Mouse (Mus musculus) myocyte (in vitro differentiated cells): ENCODE measurements around the gene Sh3pxd2a. TPM values are rescaled to one million over a fixed set of nuclear protein-coding genes. Genes with fewer than 3 reads are reported as not detected.
A peak's percentile ranks its signal among the peaks of the same experiment; 100 is the strongest.

ENCODE experiments used
- H3K27me3 ChIP-seq: one replicate; pipeline ENCODE4 v1.6.1; 2011; ENCODE audit not compliant: control insufficient read depth, insufficient read depth, insufficient read length
- H3K36me3 ChIP-seq: one replicate; pipeline ENCODE4 v1.6.1; 2011; ENCODE audit not compliant: control insufficient read depth, insufficient read depth
- H3K4me2 ChIP-seq: one replicate; pipeline ENCODE4 v1.6.1; 2011; ENCODE audit warnings: low read depth, control low read depth
- H3K4me3 ChIP-seq: one replicate; pipeline ENCODE4 v1.5.1; 2011; ENCODE audit warnings: mild to moderate bottlenecking, control low read depth, moderate library complexity
- H3K79me2 ChIP-seq: one replicate; pipeline ENCODE4 v1.6.1; 2011; ENCODE audit not compliant: control insufficient read depth, insufficient read depth
- H3ac ChIP-seq: one replicate; pipeline ENCODE4 v1.6.1; 2011; ENCODE audit not compliant: control insufficient read depth, insufficient read length
- CEBPB ChIP-seq: IDR thresholded peaks from 2 replicates; pipeline ENCODE4 v1.6.1; 2011; ENCODE audit warnings: mild to moderate bottlenecking, moderate library complexity; ENCODE audit not compliant: poor library complexity, insufficient read depth, severe bottlenecking
- E2F4 ChIP-seq: IDR thresholded peaks from one replicate; pipeline ENCODE4 v1.6.1; 2011; ENCODE audit warnings: mild to moderate bottlenecking, control low read depth, moderate library complexity; ENCODE audit not compliant: insufficient read depth
- MAX ChIP-seq: IDR thresholded peaks from one replicate; pipeline ENCODE4 v1.6.1; 2011; ENCODE audit warnings: low read depth, mild to moderate bottlenecking, control low read depth
- MYOD1 ChIP-seq, 3 experiments: IDR thresholded peaks; one replicate each; pipeline ENCODE4 v1.6.1; 2011; ENCODE audit warnings: control low read depth in 2 of 3, low read depth in 2 of 3, mild to moderate bottlenecking in 2 of 3, moderate library complexity in 1 of 3; ENCODE audit not compliant: insufficient read length in 2 of 3, control insufficient read depth in 1 of 3
- MYOG ChIP-seq, 3 experiments: IDR thresholded peaks; one replicate each; pipeline ENCODE4 v1.6.1; 2011; ENCODE audit warnings: control low read depth in 2 of 3, low read depth in 2 of 3, mild to moderate bottlenecking in 2 of 3; ENCODE audit not compliant: insufficient read length in 2 of 3, control insufficient read depth in 1 of 3, insufficient read depth in 1 of 3
- POLR2A ChIP-seq: IDR thresholded peaks from one replicate; pipeline ENCODE4 v1.6.1; 2011; ENCODE audit warnings: low read depth, mild to moderate bottlenecking, control low read depth, moderate library complexity; ENCODE audit not compliant: insufficient read length
- POLR2AphosphoS2 ChIP-seq: IDR thresholded peaks from one replicate; pipeline ENCODE4 v1.6.1; 2011; ENCODE audit warnings: low read depth, control low read depth; ENCODE audit not compliant: insufficient read length
- REST ChIP-seq: IDR thresholded peaks from one replicate; pipeline ENCODE4 v1.6.1; 2011; ENCODE audit warnings: mild to moderate bottlenecking, control low read depth, moderate library complexity; ENCODE audit not compliant: insufficient read depth, insufficient read length
- SRF ChIP-seq: IDR thresholded peaks from one replicate; pipeline ENCODE4 v1.6.1; 2011; ENCODE audit warnings: low read depth; ENCODE audit not compliant: control insufficient read depth, insufficient read length
- TCF12 ChIP-seq: IDR thresholded peaks from one replicate; pipeline ENCODE4 v1.6.1; 2011; ENCODE audit warnings: mild to moderate bottlenecking, control low read depth; ENCODE audit not compliant: poor library complexity, insufficient read depth, severe bottlenecking
- TCF3 ChIP-seq: IDR thresholded peaks from one replicate; pipeline ENCODE4 v1.6.1; 2011; ENCODE audit warnings: low read depth, control low read depth; ENCODE audit not compliant: insufficient read length
- USF1 ChIP-seq: IDR thresholded peaks from one replicate; pipeline ENCODE4 v1.6.1; 2011; ENCODE audit warnings: low read depth, mild to moderate bottlenecking, control low read depth, moderate library complexity
- polyA plus RNA-seq: library from polyadenylated mRNA; unstranded; fragments of >200 nt; fragmentation: generic; extraction: Trizol; gene quantifications from one replicate; pipeline ENCODE4 v1.2.1, GENCODE M21; 2012; ENCODE audit warnings: missing spikeins

The Sh3pxd2a gene
- polyA plus RNA-seq, 1 experiment, result 59.5 TPM

GRCm38 (mm10) chr19:47349043-47349442, 115.2 kb downstream of the Sh3pxd2a start:
- H3K4me2 ChIP-seq, result no peak overlapping the region
- H3K27me3 ChIP-seq, result no peaks in the 10 kb centered on the region
- no peak for TF ChIP-seq SRF
- TF ChIP-seq MYOD1 (IDR thresholded peaks at IDR 0.05; ENCODE audit: control insufficient read depth in 1 of 3, insufficient read length in 2 of 3, low read depth in 2 of 3), result no peak
- no peak for TF ChIP-seq POLR2AphosphoS2
- TF ChIP-seq REST, result no peak
- TF ChIP-seq MAX, result no peak
- no peak for TF ChIP-seq TCF12
- TF ChIP-seq CEBPB, result no peak
- no peak for TF ChIP-seq POLR2A
- no peak for TF ChIP-seq MYOG (IDR thresholded peaks at IDR 0.05; ENCODE audit: control insufficient read depth in 1 of 3, insufficient read depth in 1 of 3, insufficient read length in 2 of 3, low read depth in 2 of 3)
- no peak overlapping the region for H3ac ChIP-seq
- peaks cover 5% of the 10 kb centered on the region for H3K36me3 ChIP-seq
- H3K79me2 ChIP-seq, result no peaks in the 10 kb centered on the region
- no peak overlapping the region for H3K4me3 ChIP-seq

DNA sequence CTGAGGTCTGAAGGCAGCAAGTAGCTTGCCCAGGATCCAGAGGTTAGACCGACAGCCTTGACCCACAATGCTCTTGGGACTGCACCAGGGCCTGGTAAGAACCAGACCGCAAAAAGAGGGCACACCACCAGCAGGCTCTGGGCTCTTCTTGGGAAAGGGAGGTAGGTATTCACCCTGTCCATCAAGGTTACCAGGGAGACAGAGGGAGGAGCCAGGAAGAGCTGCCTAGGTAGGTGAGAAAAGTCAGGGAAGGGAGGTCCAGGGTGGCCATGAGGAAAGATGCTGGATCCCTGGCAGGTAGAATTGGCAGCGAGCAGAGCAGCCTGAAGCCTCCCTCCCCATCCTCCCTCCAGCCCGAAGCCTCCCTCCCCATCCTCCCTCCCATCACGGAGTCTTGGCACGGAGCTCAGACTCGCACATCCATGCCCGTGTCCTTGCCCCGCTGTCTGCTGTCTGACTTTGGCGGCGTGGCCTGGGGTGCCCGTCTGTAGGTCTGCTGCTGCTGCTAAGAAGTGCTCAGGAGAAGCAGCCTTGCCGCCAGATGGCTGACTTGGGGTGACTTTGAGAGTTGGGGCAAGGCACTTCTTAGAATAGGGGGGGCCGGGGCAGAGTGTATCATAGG, 115.7 kb downstream of the Sh3pxd2a start:
- Histone ChIP-seq H3K27me3 (no peaks in the 10 kb centered on the region), H3K36me3 (peaks cover 5% of the 10 kb centered on the region), H3ac (no peak overlapping the region), H3K4me2 (no peak overlapping the region), H3K4me3 (no peak overlapping the region), H3K79me2 (no peaks in the 10 kb centered on the region)
- no peak for TF ChIP-seq USF1
- TF ChIP-seq TCF12, result no peak
- TF ChIP-seq REST, result no peak
- no peak for TF ChIP-seq POLR2AphosphoS2
- TF ChIP-seq E2F4, result no peak
- TF ChIP-seq SRF, result no peak
- no peak for TF ChIP-seq MYOG (IDR thresholded peaks at IDR 0.05; ENCODE audit: control insufficient read depth in 1 of 3, insufficient read depth in 1 of 3, insufficient read length in 2 of 3, low read depth in 2 of 3)
- no peak for TF ChIP-seq CEBPB
- no peak for TF ChIP-seq MAX
- no peak for TF ChIP-seq POLR2A
- no peak for TF ChIP-seq MYOD1 (IDR thresholded peaks at IDR 0.05; ENCODE audit: control insufficient read depth in 1 of 3, insufficient read length in 2 of 3, low read depth in 2 of 3)
- no peak for TF ChIP-seq TCF3

DNA sequence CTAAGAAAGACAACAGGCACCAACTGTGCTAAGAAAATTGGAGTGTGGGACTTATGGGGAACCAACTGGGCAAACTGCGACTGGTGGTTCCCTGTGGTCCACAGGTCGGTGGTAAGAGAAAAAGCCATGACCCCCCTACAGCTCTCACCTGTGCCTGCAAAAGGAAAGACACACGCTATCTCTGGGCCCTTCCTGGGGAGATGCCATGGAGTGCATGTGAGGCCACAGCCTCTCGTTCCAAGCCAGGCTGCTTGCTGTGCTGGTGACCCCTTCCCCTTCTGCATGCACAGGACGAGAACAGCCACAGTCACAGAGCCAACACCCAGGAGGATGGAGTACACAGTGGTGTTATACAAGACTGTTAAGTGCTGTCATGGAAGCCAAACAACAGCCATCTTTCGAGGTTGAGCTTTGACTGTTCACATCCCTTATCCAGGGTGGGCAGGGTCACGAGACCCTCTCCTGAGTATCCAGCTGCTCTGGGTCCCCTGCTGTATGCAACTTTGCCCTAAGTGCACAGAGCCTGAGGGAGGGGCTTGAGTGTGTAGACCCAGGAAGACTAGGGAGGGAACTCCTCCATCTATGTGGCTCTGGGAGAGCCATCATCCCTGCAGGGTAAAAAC, 117.1 kb downstream of the Sh3pxd2a start:
- TF ChIP-seq TCF12 (no peak), POLR2A (no peak), TCF3 (no peak), POLR2AphosphoS2 (no peak), E2F4 (no peak), MAX (no peak), USF1 (no peak), MYOD1 (IDR thresholded peaks at IDR 0.05; ENCODE audit: control insufficient read depth in 1 of 3, insufficient read length in 2 of 3, low read depth in 2 of 3) (no peak), MYOG (IDR thresholded peaks at IDR 0.05; ENCODE audit: control insufficient read depth in 1 of 3, insufficient read depth in 1 of 3, insufficient read length in 2 of 3, low read depth in 2 of 3) (peak in 1 of 3 experiments; percentile 4)
- no peaks in the 10 kb centered on the region for H3K79me2 ChIP-seq
- H3K27me3 ChIP-seq, result no peaks in the 10 kb centered on the region
- H3ac ChIP-seq, result no peak overlapping the region
- peak overlapping the region; percentile 43 for H3K4me2 ChIP-seq
- H3K36me3 ChIP-seq, result peaks cover 5% of the 10 kb centered on the region
- no peak overlapping the region for H3K4me3 ChIP-seq

DNA sequence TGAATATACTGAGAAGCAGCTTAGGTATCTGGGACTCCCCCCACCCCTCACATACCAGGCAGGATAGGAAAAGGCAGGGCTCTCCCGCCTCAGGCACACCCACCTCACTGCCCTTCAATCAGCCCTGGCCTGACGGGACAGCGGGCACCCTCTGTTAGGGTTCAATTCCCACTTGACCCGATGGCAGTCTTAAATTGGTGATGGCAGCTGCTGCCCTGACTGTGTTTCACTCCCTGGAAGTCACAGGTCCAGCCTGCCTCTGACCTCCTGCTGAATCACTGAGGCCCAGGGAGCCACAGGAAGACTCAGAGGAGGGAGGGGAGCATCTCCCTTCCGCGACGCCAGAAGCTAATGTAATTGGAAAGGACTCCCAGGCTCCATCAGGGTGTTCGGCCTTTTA, 117.6 kb downstream of the Sh3pxd2a start:
- H3K27me3 ChIP-seq, result no peaks in the 10 kb centered on the region
- TF ChIP-seq SRF, result no peak
- peak; percentile 16 for TF ChIP-seq POLR2AphosphoS2
- peak; percentile 14 for TF ChIP-seq POLR2A
- TF ChIP-seq REST, result no peak
- TF ChIP-seq MYOD1 (IDR thresholded peaks at IDR 0.05; ENCODE audit: control insufficient read depth in 1 of 3, insufficient read length in 2 of 3, low read depth in 2 of 3), result peak; percentile 39 to 82 (median 55)
- TF ChIP-seq MYOG (IDR thresholded peaks at IDR 0.05; ENCODE audit: control insufficient read depth in 1 of 3, insufficient read depth in 1 of 3, insufficient read length in 2 of 3, low read depth in 2 of 3), result peak in 1 of 3 experiments; percentile 85
- H3K36me3 ChIP-seq, result peaks cover 5% of the 10 kb centered on the region
- peak overlapping the region; percentile 43 for H3K4me2 ChIP-seq
- H3K79me2 ChIP-seq, result no peaks in the 10 kb centered on the region
- H3ac ChIP-seq, result no peak overlapping the region
- no peak overlapping the region for H3K4me3 ChIP-seq
